Mouse (Mus musculus) inflammation-experienced regulatory T-cells, adult 16 weeks (primary cell): Measurements from ENCODE around the gene Gpx2. TPM values are rescaled to one million over a fixed set of nuclear protein-coding genes. Genes with fewer than 3 reads are reported as not detected.

Experiments used
- polyA plus RNA-seq: library from polyadenylated mRNA; unstranded; fragments of 100-300 nt; shearing (Covaris generic); gene quantifications from one replicate; pipeline ENCODE4 v1.2.1, GENCODE M21; 2017

Gene Gpx2
- 0.30 TPM for polyA plus RNA-seq

GRCm38 (mm10) chr12:76795350-76795749, at the start of gene Gpx2:
TSS of gene Gpx2 (minus strand) at chr12:76795554.

GRCm38 (mm10) chr12:76822651-76823041, 27.3 kb upstream of the Gpx2 start, which contains the start of gene Rab15:
TSS of gene Rab15 (minus strand) at chr12:76822908.

GRCm38 (mm10) chr12:76765354-76765851, 30.0 kb downstream of the Gpx2 start, which contains the start of the genes Churc1 and Fntb:
TSS of gene Churc1 (plus strand) at chr12:76765538.
TSS of gene Fntb (plus strand) at chr12:76765589.

Other genes starting within 250 kb of the Gpx2 start
- 1.0 TPM for gene Sptb, start 85.0 kb downstream of the Gpx2 start, polyA plus RNA-seq
- 159 TPM for gene Churc1, start 30.0 kb downstream of the Gpx2 start, polyA plus RNA-seq
- 16.1 TPM for gene Fntb, start 30.0 kb downstream of the Gpx2 start, polyA plus RNA-seq
- not detected for gene Rab15, start 27.4 kb upstream of the Gpx2 start, polyA plus RNA-seq
- gene Max, start 166.6 kb upstream of the Gpx2 start, polyA plus RNA-seq: 140 TPM